In the genomic region with DNA sequence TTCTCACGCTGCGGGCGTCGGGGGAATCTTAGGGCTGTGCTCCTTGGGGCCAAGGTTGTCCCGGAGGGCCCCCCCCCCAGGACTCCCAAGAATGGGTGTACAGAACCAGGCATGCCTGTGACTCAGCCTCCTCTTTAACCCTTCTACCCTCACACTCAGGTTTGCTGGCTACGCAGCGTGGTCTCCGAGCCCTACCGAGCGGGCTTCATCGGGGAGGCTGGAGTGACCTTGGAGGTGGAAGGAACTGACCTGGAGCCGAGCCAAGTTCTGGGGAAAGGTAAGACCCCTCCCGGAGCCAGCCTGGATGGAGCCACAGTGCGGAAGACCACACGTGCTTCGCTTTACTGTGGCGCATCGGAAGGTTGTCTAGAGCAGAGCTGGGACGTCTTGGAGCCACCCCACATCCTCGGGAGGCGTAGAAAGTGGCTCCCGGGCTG, we compare ENCODE assay signal across 8 mouse cellular contexts. TPM values are rescaled to one million over a fixed set of nuclear protein-coding genes. Genes with fewer than 3 reads are reported as not detected.
DNase-seq lines count a peak whose midpoint lies in the region; ATAC-seq lines count a peak whose summit lies in the region.

No protein-coding gene starts in this region.

- 7% methylated on average over 22 of the region's 22 CpGs for WGBS in liver, embryonic 16.5 days (ENCODE audit: insufficient replicate concordance)

- no peak overlapping the region for H3K9ac ChIP-seq in liver, embryonic 16.5 days (ENCODE audit: low read depth, low read length)

- no peaks in the 10 kb centered on the region for H3K36me3 ChIP-seq in liver, embryonic 16.5 days (ENCODE audit: control insufficient read depth, insufficient read depth)

- H3K9me3 ChIP-seq in liver, embryonic 16.5 days (replicated peaks; ENCODE audit: control insufficient read depth, low read length) = no peaks in the 10 kb centered on the region

- H3K4me1 ChIP-seq in liver, embryonic 16.5 days (ENCODE audit: control insufficient read depth, low read depth, low read length) = no peaks in the 10 kb centered on the region; the same call in 1 of the 2 replicates

- H3K27me3 ChIP-seq in liver, embryonic 16.5 days (ENCODE audit: control insufficient read depth, insufficient read depth, low read depth, low read length) = peaks cover 65% of the 10 kb centered on the region

- ATAC-seq in liver, embryonic 16.5 days (ENCODE audit: low read depth) = no peak

- peak; percentile 33 for DNase-seq in urinary bladder, adult 2 months (ENCODE audit: low spot score)
- no peak for DNase-seq in urinary bladder, postnatal 10 days (ENCODE audit: low spot score)
- peak; percentile 37 for DNase-seq in heart, postnatal 4 days
- DNase-seq in testis, postnatal 10 days (ENCODE audit: low spot score) = peak; percentile 77
- DNase-seq in adrenal gland, postnatal 4 days (ENCODE audit: low spot score in 2 of 2) = no peak
- DNase-seq in thymus, postnatal 36 days = no peak
- DNase-seq in cerebellum, postnatal 4 days (ENCODE audit: low spot score in 2 of 2) = no peak

- H3K4me3 ChIP-seq in liver, embryonic 16.5 days (ENCODE audit: low read depth, low read length) = peak overlapping the region; percentile 33

- H3K4me2 ChIP-seq in liver, embryonic 16.5 days (ENCODE audit: low read depth, low read length) = peak overlapping the region; percentile 38

- no peak overlapping the region for H3K27ac ChIP-seq in liver, embryonic 16.5 days (ENCODE audit: low read length)

RNA-seq across cellular contexts. Expression of a gene that starts 0.4 kb away (rescaled TPM):
- polyA plus RNA-seq in urinary bladder, adult 2 months (2012; rRNA removed) = 4.4 and 5.5 TPM in 2 replicates
- 1 to 10 TPM; 8.1 to 9.0 TPM for total RNA-seq in heart, postnatal 4 days (2021)
- 1.2 and 1.4 TPM in 2 replicates for polyA plus RNA-seq in liver, embryonic 16.5 days (2015; fragmentation: Nextera tagmentation; extraction: Ambion mirVana)
- 1 to 10 TPM; 2.0 to 5.4 TPM for total RNA-seq in adrenal gland, postnatal 4 days (2021)

RNA-seq across cellular contexts. Expression of a gene that starts 10.8 kb away (rescaled TPM):
- polyA plus RNA-seq in urinary bladder, adult 2 months (2012; rRNA removed) = not detected in 2 replicates
- not detected for total RNA-seq in heart, postnatal 4 days (2021)
- not detected in 2 replicates for polyA plus RNA-seq in liver, embryonic 16.5 days (2015; fragmentation: Nextera tagmentation; extraction: Ambion mirVana)
- total RNA-seq in adrenal gland, postnatal 4 days (2021) = not detected

Comparison
In these comparisons a context has a peak if more than half of its experiments do, and no peak if none do; other contexts are left out.
1. DNase-seq: peak in urinary bladder, adult 2 months (single experiment), heart, postnatal 4 days (single experiment) and testis, postnatal 10 days (single experiment); none in urinary bladder, postnatal 10 days (single experiment), adrenal gland, postnatal 4 days (0 of 2), thymus, postnatal 36 days (0 of 2) and cerebellum, postnatal 4 days (0 of 2).